Mouse (Mus musculus) ES-E14 (cell line): ENCODE data around the gene Slc30a6. TPM values are rescaled to one million over a fixed set of nuclear protein-coding genes. Genes with fewer than 3 reads are reported as not detected.

ENCODE experiments used
- DNase-seq: peaks from one replicate; pipeline ENCODE4 v3.0.0-alpha.2; 2013; ENCODE audit warnings: low read depth, low spot score
- H3K27ac ChIP-seq: 2 replicates; pipeline ENCODE4 v1.5.1; 2012; ENCODE audit warnings: low read depth, mild to moderate bottlenecking, low read length, moderate library complexity, mixed read lengths; ENCODE audit not compliant: poor library complexity, insufficient read depth, severe bottlenecking
- H3K36me3 ChIP-seq: 2 replicates; pipeline ENCODE4 v1.6.1; 2012; ENCODE audit warnings: mild to moderate bottlenecking, low read length, moderate library complexity, mixed read lengths; ENCODE audit not compliant: control insufficient read depth, poor library complexity, insufficient read depth, severe bottlenecking
- H3K4me1 ChIP-seq, 2 experiments: fragments of 150-350 bp in 1 of 2; sonication (generic) in 1 of 2; 2 replicates each; pipeline ENCODE4 v1.6.1; 2012; ENCODE audit warnings: low read length in 2 of 2, mild to moderate bottlenecking in 1 of 2, mixed read lengths in 1 of 2; ENCODE audit not compliant: control insufficient read depth in 2 of 2, insufficient read depth in 2 of 2, poor library complexity in 1 of 2
- H3K4me3 ChIP-seq, 2 experiments: fragments of 150-350 bp in 1 of 2; sonication (generic) in 1 of 2; 2 replicates each; pipeline ENCODE4 v1.5.1; 2012; ENCODE audit warnings: low read length in 2 of 2, low read depth in 1 of 2, mild to moderate bottlenecking in 1 of 2, mixed read lengths in 1 of 2; ENCODE audit not compliant: insufficient read depth in 1 of 2, poor library complexity in 1 of 2, severe bottlenecking in 1 of 2
- H3K9ac ChIP-seq: 2 replicates; pipeline ENCODE4 v1.6.1; 2012; ENCODE audit warnings: low read depth, mild to moderate bottlenecking, low read length, mixed read lengths; ENCODE audit not compliant: poor library complexity, insufficient read depth, severe bottlenecking
- H3K9me3 ChIP-seq: fragments of 150-350 bp; sonication (generic); 2 replicates; pipeline ENCODE4 v1.6.1; 2012; ENCODE audit warnings: low read depth, mild to moderate bottlenecking, low read length; ENCODE audit not compliant: control insufficient read depth, insufficient read depth
- CHD2 ChIP-seq: IDR thresholded peaks from 2 replicates; pipeline ENCODE4 v1.6.1; 2014; ENCODE audit warnings: mild to moderate bottlenecking, low read depth, low read length, inconsistent platforms
- HCFC1 ChIP-seq: IDR thresholded peaks from 2 replicates; pipeline ENCODE4 v1.6.1; 2012; ENCODE audit warnings: low read length, inconsistent platforms, borderline replicate concordance; ENCODE audit not compliant: insufficient read depth
- MAFK ChIP-seq: IDR thresholded peaks from 2 replicates; pipeline ENCODE4 v1.6.1; 2014; ENCODE audit warnings: mild to moderate bottlenecking, low read depth, low read length, inconsistent platforms; ENCODE audit not compliant: insufficient read depth
- ZC3H11A ChIP-seq: IDR thresholded peaks from 2 replicates; pipeline ENCODE4 v1.6.1; 2012; ENCODE audit warnings: low read depth, mild to moderate bottlenecking, inconsistent platforms, low read length, borderline replicate concordance
- ZNF384 ChIP-seq: IDR thresholded peaks from 2 replicates; pipeline ENCODE4 v1.6.1; 2012; ENCODE audit warnings: low read depth, low read length, inconsistent platforms
- in situ Hi-C, 2 experiments: fragments of 600-800 bp; cut with MboI; formaldehyde crosslinking; loops; one replicate each; pipeline ENCODE4 v1.15.1; 2025; ENCODE audit warnings: low sequenced_read_pairs in 2 of 2, inconsistent platforms in 1 of 2; ENCODE audit not compliant: unreplicated experiment in 2 of 2
- total RNA-seq: library from RNA; depleted of rRNA; stranded (reverse); fragments of 300-350 nt; gene quantifications from 2 replicates; pipeline ENCODE4 v1.2.3, GENCODE M21; 2012

Gene Slc30a6
- total RNA-seq, 1 experiment: 29.9 TPM

DNA sequence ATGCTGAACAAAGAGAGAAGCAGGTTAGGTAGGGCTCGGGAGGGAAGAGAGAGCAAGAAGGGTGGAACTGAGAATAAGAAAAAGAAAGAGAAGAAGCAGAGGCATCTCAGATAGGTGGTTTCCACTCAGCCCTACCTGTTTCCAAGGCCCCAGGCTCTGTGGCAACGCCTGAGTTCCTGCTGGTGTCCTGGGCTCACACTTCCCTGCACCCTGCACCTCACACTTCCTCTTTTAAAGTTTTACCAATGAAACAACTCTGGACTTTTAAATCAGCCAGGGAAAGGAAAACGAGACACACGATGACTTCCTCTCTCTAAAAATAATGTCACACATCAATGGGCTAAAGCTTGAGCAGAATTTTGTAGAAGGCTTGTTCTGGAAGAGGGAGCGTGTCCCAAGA is 45.1 kb downstream of the Slc30a6 start:
- in situ Hi-C loops: no loop called here
- H3K27ac ChIP-seq: no peak overlapping the region
- H3K4me3 ChIP-seq: no peak overlapping the region
- H3K9ac ChIP-seq: no peak overlapping the region
- TF ChIP-seq MAFK (no peak), ZNF384 (no peak), HCFC1 (no peak), ZC3H11A (no peak), CHD2 (no peak)
- H3K36me3 ChIP-seq: peaks cover 3% of the 10 kb centered on the region
- peaks cover 0 to 6% of the 10 kb centered on the region in 2 experiments; a peak in 1 of 4 replicates for H3K4me1 ChIP-seq
- DNase-seq: no peak
- H3K9me3 ChIP-seq: no peaks in the 10 kb centered on the region

DNA sequence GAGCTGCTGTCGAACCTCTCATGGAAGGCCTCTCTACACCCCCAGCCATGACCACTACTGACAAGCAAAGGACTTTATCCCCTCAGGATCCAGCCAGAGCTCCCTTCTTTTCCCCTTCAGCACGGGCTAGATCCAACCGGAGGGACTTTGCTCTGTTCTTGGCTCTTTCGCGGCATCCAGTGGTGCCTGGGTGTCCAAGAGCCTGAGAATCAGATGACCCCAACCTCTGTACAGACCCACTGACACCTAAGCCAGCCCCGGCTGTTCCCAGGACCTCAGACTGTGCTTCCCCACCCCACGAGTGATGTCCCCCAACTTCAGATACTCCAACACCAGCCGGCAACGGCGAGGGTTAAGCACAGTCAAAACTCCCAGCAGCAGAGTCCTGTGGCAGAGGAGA is 54.4 kb downstream of the Slc30a6 start:
- no peak for TF ChIP-seq ZC3H11A
- no peak for TF ChIP-seq CHD2
- TF ChIP-seq MAFK: no peak
- TF ChIP-seq ZNF384: no peak
- no peak for TF ChIP-seq HCFC1

DNA sequence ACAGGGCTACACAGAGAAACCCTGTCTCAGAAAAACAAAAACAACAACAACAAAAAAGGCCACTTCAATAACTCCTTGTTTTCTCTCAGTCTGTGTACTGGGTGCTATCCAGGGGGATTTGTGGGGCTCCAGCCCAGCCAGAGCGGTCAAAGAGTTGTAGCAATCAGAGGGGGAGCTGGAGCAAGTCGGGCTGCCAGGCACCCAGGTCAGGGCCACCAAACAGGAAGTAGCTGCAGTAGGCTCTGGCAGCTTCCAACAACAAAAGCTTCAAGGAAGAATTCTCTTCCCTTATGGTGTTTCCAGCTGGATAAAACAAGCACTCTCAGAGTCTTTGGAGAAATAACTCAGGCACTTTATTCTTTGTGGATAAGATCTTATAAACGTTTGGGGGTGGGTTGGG is 58.5 kb downstream of the Slc30a6 start:
- H3K9ac ChIP-seq: no peak overlapping the region
- no peaks in the 10 kb centered on the region for H3K9me3 ChIP-seq
- in situ Hi-C loops: no loop called here
- peaks cover 0 to 8% of the 10 kb centered on the region in 2 experiments; a peak in 1 of 4 replicates for H3K4me1 ChIP-seq
- H3K27ac ChIP-seq: no peak overlapping the region
- TF ChIP-seq ZC3H11A (no peak), CHD2 (no peak), ZNF384 (no peak)
- no peak for DNase-seq
- no peak overlapping the region for H3K4me3 ChIP-seq
- no peaks in the 10 kb centered on the region for H3K36me3 ChIP-seq

More for the DNA sequence above, 54.4 kb downstream of the Slc30a6 start:
- DNase-seq: no peak
- peaks cover 3% of the 10 kb centered on the region for H3K36me3 ChIP-seq
- H3K4me1 ChIP-seq: peaks cover 0 to 9% of the 10 kb centered on the region in 2 experiments; a peak in 1 of 4 replicates
- 0 out of 2 replicates have a peak overlapping the region, but pooled peaks have one; percentile 36 for H3K27ac ChIP-seq
- H3K9ac ChIP-seq: peak overlapping the region; percentile 31; the same call in 1 of the 2 replicates
- H3K4me3 ChIP-seq: no peak overlapping the region
- in situ Hi-C loops: no loop called here
- no peaks in the 10 kb centered on the region for H3K9me3 ChIP-seq

DNA sequence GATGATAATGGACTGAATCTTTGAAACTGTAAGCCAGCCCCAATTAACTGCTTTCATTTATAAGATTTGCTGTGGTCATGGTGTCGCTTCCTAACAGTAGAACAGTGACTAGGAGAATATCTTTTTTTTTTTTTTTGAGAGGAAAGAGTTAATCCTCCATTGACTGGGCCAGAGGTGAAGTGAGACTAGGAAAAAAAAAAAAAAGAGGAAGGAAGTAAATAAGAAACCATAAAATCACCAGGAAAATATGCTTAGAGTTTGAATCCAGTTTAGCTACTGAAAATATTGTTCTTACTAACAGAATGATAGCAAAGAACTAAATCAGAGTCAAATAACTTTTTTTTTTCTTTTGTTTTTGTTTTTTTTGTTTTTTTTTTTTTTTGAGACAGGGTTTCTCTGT is 59.3 kb downstream of the Slc30a6 start:
- in situ Hi-C loops: no loop called here
- no peak for DNase-seq
- no peak for TF ChIP-seq ZC3H11A

DNA sequence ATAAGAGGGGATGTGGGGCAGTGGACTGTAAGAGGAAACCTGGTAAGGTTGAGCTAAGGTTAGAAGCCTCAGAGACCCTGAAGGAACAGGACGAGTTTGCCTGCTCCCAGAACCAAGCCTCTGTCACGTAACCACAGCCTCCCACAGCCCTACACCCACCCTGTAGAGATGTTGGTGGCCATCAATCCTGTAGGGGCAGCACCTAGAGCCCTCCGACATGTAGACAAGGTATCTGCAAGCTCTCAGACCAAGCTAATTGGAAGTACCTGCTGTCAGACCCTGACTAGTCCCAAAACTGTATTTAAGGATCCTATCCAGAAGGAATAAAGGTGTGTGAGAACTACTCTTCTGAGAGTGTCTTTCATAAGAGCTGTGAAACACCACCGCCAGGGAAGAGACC is 60.0 kb downstream of the Slc30a6 start:
- Histone ChIP-seq H3K27ac (no peak overlapping the region), H3K4me3 (no peak overlapping the region; a peak in 1 of 4 replicates), H3K36me3 (no peaks in the 10 kb centered on the region), H3K9me3 (no peaks in the 10 kb centered on the region), H3K9ac (no peak overlapping the region), H3K4me1 (peaks cover 0 to 5% of the 10 kb centered on the region in 2 experiments; a peak in 1 of 4 replicates)
- no peak for DNase-seq
- TF ChIP-seq HCFC1 (no peak), ZNF384 (no peak), ZC3H11A (no peak), MAFK (no peak), CHD2 (no peak)
- in situ Hi-C loops: no loop called here

More for the DNA sequence above, 59.3 kb downstream of the Slc30a6 start:
- no peak overlapping the region for H3K9ac ChIP-seq
- H3K9me3 ChIP-seq: no peaks in the 10 kb centered on the region
- no peak overlapping the region for H3K27ac ChIP-seq
- H3K4me3 ChIP-seq: no peak overlapping the region
- H3K36me3 ChIP-seq: no peaks in the 10 kb centered on the region
- peaks cover 0 to 8% of the 10 kb centered on the region in 2 experiments; a peak in 1 of 4 replicates for H3K4me1 ChIP-seq
